Mouse (Mus musculus) embryo, embryonic 11 days (tissue): Measurements from ENCODE around the gene Nkrf.
A peak's percentile ranks its signal among the peaks of the same experiment; 100 is the strongest.

ENCODE experiments used
- DNase-seq: peaks from one replicate; pipeline ENCODE4 v3.0.0-alpha.2; 2015

Nkrf gene

DNA sequence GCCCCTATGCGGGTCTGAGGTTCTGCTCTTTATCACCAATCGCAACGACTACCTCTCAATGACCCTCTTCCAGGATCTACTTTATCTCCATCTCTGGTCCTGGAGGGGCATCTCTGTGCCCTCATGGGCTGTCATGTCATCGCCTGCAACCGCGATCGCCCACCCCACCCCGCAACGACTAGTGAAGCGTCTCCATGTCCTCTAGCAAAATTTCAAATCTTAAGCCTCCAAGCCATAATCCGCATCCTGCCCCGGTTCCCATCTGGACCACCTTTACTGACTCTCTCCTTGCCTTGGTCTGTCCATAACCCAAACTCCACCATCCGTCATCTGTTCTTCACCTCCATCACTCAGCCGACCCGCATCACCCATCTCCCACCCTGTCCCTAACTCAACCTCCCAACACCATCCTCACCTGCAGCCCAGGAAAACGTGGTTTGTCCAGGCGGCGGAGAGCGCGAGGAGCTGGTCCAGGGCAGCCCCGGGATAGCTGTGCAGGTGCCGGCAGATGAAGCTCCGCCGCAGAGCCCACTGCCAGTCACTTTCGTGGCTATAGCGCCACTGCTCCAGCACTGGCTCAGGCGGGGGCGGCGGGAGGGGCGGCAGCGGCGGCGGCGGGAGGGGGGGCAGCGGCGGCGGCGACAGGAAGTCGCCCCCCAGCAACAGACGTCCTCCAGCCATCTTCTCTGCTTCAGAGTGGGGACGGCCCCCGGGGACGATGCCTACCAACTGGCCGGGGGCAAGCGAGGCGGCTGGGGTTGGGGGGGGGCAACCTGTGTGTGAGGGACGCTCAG is at the start of gene Nkrf:
Gene Nkrf (minus strand): TSS at position 579 of the 794 bp plus-strand sequence.
- DNase-seq, result peak; percentile 36

DNA sequence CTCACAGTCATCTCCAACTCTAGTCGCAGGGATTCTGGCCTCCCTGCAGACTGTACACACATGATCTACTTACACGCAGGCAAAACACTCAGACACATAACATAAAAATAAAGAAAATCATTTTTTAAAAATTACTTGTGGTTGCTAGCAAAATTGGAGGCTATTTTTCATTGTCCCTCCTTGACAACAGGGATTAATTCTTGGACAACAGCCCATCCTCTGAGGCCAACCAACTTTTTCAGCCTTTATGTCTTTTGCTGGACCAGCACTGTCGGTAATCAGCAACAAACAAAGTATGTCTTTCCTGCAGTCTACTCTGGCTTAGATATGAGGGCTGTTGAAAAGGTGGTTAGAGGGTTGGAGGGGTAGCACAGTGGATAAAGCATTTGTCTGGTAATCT is 38.4 kb upstream of the Nkrf start:
- DNase-seq, result no peak

DNA sequence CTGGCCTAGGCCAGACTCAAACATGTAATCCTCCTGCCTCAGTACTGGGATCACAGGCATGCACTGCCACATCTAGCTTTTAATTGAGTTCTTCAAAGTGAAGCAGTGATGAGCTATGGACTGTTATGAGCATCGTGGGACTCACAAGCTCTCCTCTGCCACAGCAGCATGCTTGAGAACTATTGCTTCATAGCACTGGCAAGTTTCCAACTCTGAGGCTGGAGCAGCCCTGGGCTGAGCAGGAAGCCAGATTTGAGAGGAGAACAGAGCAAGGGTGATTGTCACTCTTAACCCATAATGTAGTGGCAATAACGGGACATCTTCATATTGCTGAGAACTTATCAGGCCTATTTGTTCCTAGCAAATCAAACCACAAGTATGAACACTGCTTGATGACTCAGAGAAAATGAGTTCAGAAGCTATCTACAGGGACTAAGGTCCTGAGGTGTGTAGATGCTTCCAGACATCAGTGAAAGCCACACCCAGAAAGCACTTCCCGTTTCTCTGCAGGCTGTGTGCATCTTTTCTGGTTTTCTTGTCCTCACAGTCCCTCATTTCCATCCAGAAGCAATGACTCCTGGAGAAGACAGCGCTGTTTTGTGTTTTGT is 37.2 kb upstream of the Nkrf start:
- no peak for DNase-seq

DNA sequence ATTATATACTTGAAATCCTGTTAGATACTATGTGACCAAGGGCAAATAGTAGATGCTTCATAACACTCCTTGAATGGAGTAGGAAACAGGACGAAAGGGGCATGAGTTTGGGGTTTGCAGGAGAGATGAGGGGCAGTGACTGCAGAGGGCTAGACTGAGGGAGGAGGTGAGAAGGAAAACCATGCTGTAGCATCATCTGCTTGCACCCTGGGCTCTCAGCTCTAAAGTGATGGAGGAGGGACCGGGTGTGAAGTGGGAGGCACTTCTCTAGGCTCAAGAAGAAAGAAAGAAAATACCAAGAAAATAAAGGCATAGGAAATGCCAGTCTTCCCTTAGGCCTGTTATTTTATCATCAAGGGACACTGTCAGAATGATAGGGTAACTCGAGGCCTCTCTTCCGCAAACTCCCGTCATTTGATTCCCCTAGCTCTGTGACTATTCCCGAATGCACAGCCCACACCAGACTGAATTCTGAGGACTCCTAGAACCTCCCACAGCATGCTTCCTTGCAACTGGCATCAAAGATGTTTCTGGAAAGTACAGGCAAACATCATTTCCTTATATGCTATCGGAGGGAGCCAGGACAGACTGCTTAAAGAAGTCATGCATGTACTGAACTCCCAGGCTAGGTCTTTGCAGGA is 32.7 kb upstream of the Nkrf start:
- no peak for DNase-seq

DNA sequence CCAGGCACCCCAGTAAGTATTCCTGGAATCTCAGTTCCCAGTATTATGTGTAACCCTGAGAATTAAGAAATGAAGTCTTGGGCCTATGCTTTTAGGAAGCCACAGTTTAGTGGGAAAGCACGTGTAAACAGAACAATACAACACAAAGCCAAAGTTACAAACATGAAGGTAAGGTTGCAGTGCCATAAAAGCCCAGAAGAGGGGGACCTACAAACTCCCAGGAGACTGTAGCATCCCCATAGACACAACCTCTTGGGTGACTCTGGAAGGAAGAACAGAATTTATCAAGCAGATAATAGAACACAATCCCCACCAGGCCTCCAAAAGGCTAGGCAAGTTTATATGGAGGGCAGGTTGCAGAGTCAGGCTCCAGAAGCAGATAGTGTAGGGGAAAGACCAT is 27.9 kb upstream of the Nkrf start:
- DNase-seq, result no peak

DNA sequence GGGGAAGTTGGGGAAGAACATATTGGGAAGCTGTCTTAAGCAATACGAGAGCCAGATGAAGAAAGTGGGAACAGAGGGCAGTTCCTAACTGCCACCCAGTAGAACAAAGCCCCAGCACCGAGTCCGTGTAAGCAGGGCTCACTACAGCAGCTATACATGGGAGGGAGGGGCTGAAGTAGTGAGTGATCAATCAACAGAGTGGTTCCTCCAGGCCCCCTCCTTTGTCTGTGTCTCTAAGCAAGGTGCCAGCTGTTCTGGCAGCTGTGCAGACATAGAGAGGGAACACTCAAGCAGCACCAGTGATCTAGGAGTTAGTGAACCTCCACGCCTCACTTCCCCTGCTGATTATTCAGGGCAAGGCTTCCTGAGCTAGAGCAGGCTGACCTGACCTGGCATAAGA is 27.0 kb upstream of the Nkrf start:
- no peak for DNase-seq

DNA sequence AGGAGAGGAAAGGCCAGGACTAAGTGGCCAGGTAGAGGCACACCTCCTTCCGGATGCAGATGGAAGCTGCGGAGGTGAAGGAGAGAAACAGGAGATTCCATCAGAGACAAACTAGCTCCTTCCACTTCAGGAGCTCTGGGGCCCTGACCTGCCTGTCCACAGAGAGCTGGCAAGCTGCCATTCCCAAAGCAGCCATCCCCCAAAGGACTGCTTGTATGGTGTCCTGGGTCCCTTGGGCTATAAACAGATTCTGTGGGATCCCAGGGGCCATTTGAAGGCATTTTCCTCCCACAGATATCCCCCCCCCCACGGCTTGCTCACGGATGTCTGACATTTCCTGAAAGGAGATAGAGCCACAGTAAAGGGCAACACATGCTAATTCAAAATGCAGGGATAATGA is 26.1 kb upstream of the Nkrf start:
- no peak for DNase-seq

DNA sequence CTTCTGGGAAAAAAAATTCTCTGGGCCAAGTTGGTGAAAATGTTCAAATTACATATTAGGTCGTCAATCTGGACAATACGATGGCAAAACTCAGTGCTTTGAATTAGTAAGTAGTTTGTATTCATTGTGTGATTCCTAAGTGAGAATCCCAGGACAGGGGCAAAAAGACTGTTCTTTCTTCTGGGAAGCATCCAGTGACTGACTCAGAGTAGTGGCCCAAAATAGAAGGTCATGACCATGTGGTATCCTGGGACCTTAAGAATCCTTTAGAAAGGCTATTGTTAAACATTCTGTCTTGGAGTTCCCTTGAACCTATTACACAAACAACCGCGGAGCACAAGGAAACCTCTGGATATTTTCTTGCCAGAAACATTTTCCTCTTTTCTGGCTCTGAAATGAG is 18.6 kb upstream of the Nkrf start:
- DNase-seq, result no peak

DNA sequence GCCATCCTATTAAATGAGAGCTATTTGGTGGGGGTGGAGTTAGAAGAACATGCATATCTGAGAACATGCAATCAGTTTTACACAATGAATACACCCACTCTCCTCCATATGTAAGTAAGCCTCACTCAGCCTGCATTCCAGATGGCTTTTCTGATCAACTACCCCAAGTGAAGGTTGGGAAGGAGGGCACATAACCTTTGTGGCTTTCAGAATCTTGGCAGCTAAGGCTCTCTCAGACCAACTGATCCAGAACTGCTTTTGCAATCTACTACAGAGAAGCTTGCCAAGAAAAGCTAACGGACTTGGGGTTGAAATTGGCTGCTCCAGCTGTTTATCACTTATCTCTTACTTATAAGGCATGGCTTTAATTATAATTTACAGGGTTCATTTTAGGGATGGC is 15.1 kb upstream of the Nkrf start:
- DNase-seq, result no peak

DNA sequence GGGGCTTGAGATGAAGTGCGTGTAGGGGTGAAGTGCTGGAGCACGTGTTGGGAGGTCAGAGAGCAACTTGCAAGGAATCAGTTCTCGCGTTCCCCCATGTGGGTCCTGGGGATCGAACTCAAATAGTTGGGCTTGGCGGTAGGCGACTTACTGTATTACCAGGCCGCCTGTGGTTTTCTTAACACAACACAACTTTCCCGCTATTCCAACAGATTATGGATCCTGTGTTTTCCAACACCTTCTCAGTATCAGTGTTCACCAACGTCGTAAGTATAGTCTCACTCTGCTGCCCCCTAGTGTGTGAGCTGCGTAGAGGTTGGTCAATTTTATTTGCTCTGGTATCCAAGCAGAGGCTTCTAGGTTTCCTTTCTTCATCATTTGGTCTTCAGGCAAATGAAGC is 8.6 kb upstream of the Nkrf start:
- peak; percentile 62 for DNase-seq

DNA sequence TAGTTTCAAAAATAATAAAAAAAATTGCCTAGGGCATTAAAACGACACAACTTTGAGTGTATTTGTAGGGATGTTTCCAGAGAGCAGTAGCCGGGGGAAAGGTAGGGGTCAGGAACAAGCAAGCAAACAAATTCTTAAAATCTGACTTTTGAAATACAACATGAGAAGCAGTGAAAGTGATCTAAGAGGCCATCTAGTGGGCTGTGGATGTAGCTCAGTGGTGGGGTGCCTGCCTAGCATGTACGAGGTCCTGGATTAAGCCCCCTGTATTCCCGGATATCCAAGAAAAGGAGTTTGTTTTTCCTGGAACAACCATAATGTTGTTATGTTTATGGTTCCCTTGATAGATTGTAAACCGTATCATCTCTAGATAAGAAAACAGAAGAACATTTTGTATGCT is 3.8 kb upstream of the Nkrf start:
- DNase-seq, result peak; percentile 19

DNA sequence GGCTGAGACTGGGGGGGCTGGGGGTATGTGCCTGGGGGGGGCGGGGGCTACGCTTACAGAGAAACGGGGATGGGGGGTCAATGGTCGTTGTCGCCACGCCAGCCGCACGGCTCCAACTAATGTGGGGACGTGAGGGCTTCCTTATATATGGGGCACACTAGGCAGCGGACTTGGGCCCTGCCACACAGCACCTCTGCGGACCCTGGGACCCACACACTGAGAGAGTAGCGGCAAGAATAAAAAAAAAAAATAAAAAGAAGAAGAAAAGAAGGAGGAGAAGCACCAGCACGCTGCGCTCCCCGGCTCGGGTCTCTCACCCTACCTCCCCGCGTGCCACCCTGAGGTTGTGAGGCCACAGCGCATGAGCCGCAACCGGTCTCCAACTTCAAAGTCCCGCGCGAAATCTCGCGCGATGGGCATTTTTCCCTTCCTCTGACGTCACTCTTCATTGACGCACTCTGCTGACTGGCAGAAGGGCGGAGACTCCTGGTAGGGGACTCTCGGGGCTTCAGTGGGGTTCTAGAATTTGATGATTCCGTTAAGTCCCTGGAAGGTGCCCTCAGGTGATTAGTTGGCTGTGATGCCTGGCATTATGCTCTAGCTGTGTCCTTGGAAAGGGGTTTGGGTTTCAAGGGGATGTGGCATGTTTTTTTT is 543 bp upstream of the Nkrf start:
- DNase-seq, result peak; percentile 93

DNA sequence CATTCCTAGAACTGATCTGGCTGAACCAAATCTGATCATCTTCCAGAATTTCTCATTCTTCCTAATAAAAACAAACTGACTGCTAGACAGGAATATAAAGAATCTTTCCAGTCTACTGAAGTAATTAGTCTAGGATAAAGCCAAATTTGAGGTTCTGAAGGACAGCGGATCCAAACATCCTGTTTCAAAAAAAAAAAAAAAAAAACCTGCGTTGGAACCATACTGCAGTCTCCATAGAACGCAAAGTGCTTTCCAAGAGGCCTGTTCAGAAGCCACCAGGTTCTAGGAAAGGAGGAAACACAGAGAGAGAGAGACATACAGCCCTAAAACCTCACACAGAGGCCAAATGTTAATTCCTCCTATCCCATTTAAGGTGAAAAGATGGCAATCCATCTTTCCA is 1.0 kb downstream of the Nkrf start:
- no peak for DNase-seq

DNA sequence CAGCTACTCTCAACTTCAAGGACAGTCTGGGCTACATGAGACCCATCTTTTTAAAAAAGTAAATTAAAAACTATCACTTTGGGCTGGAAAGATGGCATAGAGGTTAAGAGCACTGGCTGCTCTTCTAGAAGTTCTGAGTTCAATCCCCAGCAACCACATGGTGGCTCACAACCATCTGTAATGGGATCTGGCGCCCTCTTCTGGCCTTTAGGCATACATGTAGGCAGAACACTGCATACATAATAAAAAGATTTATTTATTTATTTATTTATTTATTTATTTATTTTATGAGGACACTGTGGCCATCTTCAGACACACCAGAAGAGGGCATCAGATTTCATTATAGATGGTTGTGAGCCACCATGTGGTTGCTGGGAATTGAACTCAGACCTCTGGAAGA is 3.8 kb downstream of the Nkrf start:
- peak; percentile 5 for DNase-seq

DNA sequence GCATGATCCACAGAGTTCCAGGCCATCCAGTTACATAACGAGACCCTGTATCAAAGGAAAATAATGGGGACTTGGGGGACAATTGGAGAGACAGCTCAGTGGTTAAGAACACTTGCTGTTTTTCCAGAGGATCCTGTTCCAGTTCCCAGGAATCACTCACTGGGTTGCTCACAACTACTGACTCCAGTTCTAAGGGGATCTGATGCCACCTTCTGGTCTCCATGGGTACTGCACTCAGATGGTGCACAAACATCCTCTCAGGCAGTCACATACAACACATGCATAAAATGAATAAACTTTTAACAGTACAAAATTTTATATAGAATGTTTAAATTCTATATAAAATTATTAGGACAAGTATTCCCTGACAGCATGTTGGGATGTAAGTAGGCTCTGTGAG is 18.0 kb downstream of the Nkrf start:
- no peak for DNase-seq

DNA sequence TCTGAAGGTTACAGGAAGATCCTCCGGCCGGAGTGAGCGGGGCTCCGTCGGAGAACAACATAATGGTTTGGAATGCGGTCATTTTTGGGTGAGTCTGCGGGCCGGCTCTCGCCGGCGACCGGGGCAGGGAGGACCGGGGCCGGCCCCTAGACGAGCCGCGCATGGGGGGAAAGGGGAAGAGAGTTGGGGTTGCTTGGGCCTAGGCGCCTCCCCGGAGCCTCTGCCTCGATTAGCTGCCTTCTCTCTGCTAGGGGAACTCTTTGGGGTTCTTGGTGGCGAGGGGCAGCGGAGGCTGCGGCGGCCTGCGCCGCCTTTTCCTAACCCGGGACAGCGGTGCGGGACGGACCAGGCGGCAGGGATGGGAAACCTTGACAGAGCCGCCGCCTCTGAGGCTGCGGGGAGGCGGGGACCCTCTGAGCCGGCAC is 28.0 kb downstream of the Nkrf start:
- peak; percentile 29 for DNase-seq

DNA sequence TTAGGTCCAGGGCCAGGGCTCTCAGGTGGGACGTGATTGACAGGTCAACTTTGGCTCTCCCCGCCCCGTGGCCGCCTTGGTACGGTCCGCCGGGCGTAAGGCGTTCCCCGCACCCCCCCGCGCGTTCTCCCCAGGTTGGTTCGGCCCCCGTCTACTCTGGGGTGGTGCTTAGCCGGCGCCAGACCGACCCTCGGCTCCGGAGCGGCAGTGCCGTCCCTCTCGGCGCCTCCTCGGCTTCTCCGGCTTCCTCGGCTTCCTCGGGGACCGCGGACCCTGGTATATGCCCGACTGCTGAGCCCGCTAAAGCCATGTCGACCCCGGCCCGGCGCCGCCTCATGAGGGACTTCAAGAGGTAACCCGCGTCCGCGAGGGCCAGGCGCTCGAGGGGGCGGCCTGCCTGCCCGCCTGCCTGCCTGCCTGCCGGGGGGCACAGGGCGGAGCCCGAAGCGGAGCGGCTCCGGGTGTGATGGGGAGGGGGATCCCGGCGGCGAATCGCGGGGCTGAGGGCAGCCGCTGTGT is 28.5 kb downstream of the Nkrf start:
- peak; percentile 91 for DNase-seq

DNA sequence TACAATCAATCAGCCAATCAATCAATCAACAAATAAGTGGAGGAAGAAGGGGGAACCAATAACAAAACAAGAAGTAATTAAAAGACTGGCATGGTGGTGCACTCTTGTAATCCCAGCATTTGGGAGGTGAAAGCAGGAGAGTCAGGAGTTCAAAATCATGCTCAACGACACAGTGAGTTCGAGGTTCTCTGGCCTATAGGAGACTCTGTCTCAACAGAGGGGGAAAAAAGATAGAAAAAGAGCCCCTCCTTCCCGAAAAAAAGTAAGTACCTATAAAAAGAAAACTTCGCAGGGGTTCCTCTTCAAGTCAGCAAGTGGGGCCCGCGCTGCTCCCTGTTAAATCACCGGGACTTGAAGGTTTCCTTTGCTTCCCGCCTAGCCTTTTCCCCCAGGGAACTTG is 28.9 kb downstream of the Nkrf start, which contains the start of the genes Ube2a and C330007P06Rik:
Gene Ube2a (plus strand): TSS at position 136 of the 400 bp plus-strand sequence.
Gene C330007P06Rik (minus strand): TSS at position 347 of the 400 bp plus-strand sequence.
- no peak for DNase-seq

DNA sequence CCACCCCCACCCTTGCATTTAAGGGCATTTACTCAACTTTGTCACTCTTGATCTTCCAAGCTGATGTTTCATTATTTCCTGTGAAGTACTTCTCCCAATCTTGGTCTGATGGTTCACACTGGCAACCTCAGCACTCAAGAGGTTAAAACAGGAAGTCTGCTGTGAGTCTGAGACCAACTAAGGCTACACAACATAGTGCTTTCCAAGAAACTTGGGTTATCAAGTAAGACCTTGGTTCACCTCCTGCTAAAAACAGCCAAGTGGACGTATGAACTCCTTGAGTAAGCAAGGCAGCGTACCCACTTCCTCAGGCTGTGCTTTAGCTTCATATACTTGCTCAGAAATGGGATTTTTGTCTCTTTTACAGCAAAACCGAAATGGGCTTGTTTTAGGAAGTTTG is 32.3 kb downstream of the Nkrf start:
- DNase-seq, result no peak

DNA sequence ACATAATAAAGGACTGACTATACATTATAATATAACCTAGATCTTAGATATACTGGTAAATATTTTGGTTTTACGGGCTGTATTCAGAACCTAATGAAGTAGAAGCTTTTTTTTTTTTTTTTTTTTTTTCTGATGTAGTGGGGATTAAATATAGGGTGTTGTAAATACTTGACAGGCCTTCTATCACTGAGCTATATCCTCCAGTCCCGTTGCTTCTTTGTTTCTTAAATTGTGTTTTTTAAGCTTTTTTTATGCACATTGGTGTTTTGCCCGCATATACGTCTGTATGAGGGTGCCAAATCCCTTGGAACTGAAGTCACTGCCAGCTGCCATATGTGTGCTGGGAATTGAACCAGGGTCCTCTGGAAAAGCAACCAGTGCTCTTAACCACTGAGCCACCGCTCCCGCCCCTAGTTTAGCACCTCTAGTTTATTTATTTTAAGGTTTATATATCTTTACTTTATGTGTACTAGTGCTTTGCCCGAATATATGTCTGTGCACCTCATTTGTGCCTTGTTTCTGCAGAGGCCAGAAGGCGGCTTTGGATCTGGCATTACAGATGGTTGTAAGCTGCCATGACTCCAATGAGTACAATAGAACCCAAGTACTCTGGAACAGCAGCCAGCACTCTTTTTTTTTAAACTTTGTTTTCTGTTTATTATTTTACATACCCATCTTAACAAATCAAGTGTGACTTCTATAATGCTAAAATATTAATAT is 37.9 kb downstream of the Nkrf start:
- no peak for DNase-seq

DNA sequence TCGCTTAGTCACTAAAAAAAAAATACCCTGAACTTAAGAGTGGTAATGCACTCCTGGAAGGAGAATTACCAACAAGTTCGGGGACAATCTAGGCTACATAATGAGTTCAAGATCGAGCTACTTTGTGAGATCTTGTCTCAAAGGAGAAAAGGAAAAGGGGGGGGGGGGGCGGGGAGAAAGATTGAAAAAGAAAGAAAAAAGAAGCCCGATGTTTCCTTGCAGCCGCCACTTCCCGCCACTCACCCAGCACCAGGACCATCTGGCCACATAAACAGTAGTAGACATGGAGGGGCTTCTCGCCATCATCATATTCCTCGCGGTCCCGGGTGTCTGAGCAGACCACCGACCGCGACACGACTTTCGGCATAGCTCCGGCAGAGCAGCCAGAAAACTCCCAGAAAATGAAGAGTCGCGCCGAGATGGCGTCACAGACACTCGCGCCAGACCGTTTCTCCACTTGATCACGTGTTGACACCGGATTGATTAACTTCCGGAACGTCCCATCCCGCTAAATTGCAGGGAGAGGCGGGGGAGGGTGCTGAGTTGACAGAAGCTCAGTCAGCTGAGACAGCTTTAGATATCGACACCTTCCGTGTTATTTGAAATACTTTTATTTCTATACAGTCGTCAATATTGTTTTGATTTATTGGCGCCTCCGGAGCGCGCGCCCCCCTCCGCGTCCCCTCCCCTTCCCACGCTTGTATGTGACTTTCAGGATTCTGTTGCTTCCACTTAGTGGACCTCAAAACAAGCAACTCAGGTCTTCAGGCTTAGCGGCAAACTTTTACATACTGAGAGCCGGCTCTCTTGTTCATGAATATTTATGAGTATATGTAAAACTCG is 38.7 kb downstream of the Nkrf start:
- DNase-seq, result peak; percentile 86

DNA sequence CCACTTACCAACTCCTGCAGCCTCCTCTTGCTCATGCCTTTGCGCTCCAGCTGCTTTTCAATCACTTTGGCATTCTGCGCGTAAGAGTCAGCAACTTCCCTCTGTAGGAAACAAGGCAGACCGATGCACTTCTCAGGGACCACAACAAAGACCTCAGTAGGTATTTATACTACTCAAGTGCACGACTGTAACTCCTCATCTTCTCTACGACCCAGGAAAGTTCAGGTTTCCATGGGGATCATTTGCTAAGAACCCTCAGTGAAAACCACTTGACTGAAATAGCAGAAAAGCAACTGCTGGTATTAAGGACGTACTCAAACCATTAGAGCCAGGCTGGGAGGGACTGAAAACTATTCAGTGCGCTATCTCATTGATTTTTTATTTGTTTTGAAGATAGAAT is 50.1 kb downstream of the Nkrf start:
- DNase-seq, result no peak
